Mouse (Mus musculus): ENCODE results near the gene Pard3b. TPM values are rescaled to one million over a fixed set of nuclear protein-coding genes. Genes with fewer than 3 reads are reported as not detected.
A peak's percentile ranks its signal among the peaks of the same experiment; 100 is the strongest.

Pard3b gene
- total RNA-seq, 2 experiments from 2014 or later, result 12.6 to 13.0 TPM

DNA sequence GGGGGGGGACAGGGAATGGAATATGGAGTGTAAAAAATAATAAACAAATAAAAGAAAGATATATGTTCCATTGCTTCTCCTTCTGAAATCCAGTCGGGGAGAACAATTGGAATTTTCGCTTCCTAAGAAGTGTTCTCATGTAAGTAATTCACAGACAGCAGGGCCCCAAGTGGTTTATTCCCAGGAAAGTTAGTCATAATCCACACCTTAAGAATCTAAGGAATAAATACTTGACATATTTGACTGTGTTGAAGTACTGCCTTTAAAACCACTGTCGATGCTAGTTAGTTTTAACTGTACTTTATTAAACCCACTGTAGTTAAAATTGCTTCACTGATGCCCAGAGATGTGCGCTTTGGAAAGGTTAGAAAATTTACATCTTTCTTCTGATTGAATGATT lies 442.5 kb downstream of the Pard3b start:
- DNase-seq, result no peak

DNA sequence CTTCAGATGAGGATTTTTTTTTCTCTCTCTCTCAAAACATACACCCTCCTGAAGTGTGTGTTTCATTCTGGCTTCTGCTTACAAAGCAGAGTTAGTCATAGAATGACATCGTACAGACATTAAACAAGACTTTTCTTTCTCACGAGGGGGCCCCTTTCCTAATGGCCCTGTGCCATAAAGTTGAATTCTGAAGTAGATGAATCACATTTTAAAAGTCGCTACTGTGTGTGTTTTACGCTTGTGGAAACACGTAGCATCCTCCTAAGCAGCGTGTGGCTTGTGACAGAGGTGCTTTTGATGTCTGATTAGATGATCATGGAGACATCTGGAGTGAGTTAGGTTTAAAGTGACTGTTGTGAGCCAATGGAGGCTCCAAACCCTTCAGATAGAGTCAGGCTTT lies 447.4 kb downstream of the Pard3b start:
- no peak for DNase-seq

DNA sequence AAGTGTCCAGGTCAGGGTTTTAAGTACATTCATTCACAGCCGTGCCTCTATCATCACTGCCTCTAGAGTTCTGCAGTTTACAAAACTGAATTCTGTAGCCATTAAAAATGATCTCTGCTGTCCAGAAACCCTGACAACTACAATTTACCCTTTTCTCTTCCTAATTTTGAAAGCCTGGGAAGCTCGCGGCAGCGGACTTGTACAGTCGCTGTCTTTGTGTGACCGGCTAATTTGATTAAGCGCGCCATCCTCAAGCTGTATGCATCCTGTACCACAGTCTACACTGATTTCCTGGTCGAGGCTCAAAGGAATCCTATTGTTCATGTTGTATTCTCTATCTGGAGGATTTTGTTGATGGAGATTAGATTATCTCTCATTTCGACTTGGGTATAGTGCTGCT lies 448.8 kb downstream of the Pard3b start:
- DNase-seq, result no peak

DNA sequence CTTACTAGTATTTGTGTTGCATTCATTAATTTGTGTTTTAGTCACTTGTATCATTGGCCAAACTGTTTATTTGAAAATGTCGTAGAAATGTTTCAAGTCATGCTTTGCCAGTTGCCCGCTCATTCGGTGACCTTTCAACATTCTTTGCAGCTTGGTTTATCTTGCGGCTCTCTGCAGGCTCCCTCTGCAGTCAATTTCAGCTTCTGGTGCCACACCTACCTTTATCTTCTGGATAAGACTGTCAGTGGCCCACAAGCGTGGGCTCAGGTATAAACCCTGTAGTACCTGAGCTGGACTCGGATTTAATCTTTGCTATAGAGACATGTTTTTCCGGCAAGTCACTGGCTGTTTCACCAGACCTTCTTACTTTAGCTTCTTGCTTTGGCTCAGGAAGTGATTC lies 456.3 kb downstream of the Pard3b start:
- DNase-seq, result no peak

DNA sequence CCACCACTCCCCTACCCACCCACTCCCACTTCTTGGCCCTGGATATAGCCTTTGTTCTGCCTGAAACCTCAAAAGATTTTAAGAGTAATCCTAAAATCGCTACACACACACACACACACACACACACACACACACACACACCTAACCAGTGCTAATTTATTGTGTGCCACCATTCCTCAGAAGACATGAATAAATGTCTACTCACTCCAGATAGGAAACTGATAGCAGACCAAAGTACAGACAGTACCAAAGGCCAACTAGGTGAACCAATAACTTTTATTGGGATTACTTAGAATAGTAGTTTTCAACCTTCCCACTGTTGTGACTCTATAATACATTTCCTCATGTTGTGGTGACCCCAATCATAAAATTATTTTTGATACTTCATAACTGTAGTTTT lies 483.8 kb downstream of the Pard3b start:
- DNase-seq, result no peak

DNA sequence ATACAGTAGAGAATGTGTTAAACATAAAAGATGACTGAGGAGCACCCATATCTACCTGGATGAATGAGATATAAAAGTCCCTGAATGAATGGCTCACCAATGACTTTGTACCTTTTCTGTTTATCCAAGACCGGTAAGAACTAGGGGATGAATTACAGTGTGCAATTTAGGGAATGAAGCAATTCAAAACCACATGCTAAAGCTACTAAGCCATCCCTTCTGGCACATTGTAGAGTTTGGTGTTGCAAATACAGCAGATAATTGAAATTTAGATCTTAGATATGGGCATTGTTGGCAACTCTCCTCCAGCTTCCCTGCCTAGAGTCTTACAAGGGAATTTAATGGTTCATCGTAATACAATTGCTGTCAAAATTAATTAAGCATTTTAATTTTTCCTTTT lies 490.6 kb downstream of the Pard3b start:
- DNase-seq, result no peak

DNA sequence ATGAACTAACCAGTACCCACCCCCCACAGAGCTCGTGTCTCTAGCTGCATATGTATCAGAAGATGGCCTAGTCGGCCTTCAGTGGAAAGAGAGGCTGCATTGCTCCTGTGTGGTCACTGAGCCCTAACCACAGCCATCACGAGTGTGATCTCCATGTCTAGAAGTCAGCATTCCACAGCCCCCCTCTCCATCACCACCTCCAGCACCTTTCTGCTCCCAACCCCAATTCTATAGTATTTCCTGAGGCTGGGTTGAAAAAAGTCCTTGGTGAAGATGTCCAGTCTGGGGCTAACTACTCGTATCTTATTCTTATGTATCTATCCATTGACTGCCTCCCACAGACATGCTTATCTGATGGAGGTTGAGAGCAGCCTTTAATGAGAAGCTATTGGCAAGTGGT lies 509.5 kb downstream of the Pard3b start:
- no peak for DNase-seq

DNA sequence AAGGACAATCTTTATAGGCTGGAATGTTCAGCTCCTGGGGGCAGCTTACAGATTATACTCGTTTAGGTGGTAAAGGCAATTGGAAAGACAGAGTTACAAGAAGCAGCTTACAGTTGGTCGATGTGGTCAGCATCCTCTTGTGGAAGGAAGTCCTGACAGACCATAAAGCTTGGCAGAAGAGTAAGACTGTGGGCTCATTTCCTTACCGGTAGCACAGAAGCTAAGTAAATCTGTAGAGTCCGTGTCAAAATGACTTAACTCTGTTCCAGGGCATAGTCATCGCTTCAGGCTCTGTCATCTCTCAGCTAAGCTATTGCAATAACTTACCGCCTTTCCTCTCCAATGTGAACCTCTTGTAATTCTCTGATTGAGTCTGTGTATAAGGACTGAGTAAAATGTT lies 510.2 kb downstream of the Pard3b start:
- no peak for DNase-seq

DNA sequence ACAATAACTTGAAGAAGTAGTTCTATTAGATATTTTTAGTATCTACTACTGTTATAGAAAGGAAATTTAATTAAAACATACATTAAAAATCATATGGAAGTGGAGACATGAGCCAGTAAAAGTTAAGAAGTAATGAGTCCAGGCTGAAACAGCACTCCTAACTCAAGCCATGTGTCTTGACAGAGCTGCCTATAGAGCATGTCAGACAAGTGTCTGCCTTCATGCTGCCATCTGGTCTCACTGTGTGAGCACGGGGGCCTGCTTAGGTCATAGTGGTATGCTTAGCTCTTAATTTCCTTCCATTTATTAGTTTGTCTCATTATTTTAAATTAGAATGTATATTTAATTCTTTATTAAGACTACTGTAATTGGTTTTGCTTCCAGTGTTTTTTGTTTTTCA lies 517.3 kb downstream of the Pard3b start:
- DNase-seq, result no peak

DNA sequence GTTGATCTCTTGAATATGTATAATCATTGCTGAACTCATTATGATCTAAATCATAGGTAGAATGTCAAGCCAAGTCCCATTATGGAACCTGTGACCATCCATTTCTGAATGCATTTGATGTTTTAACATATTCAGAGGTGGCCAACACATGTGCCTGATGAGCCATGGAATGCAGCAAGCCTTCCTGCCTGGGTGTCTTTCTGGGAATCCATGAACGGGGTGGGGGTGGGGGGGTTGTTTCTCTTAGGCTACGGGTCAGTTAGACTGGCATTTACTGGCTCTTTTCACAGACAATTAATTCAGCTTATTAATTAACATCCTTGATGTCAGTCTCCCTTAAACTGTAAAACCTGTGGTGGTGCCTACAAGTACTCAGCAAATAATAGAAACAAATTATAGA lies 521.0 kb downstream of the Pard3b start:
- DNase-seq, result no peak

DNA sequence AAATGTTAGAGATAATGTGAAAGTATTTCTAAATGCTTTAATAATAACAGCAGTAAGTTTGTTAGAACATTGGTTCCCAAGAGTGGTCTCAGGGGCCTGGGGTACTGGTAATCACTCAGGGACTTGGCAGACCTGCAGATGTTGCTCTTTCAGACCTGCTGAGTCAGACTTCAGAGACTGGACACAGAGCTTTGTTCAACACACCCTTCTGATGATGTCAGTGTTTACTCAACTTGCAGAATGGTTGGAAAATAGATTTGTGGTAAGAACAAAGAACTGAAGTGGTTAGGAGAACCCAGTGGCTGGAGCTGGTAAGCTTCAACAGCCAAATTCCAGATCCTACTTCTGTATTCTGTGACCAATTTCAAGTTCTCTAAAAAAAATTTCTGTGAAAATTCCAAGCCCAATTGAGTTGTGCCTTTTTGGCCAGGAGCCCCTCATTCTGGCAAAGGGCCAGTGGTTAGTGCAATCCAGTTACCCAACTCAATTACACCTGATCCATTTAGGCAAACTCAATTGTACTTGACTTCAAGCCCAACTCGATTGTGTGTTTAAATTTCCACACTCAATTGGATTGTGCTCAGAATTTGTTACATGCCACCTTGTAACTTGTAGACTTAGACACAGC lies 536.5 kb downstream of the Pard3b start:
- peak; percentile 23 to 35 for DNase-seq

DNA sequence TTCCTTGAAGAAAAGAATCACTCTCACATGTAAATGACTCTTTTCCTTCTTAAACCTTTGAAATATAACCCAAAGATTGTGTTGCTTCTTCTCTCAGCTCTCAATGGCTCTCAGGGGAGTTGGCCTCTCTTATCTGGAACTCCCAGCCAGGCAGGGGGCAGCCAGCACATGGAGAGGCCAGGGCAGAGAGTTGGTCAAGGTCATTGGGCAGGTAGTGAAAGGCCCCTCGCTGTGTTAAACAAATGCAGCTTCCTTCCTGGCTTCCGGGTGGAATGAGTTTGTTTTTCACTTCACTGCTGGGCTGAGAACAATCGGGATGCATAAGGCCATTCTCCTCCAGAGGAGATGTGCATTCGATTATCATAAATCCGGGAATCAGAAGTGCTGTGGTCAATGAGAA lies 543.0 kb downstream of the Pard3b start:
- peak; percentile 23 to 35 for DNase-seq

DNA sequence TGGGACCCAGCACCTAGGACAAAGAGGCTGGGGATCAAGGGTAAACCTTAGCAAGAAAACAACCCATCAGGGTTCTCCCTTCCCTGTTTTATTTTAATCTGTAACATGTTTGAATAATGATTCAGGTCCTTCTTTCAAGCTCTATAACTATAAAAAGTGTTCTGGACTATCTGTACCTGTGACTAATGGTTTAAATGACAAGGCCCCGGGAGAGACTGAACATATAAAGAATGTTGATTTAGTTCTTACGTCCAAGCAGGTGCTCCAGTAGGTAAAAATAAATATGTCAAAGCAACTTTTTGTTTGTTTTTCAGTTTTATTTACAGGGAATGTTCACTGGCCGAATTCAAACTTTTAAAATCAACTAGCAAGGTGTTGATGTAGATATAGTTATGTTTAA lies 544.0 kb downstream of the Pard3b start:
- DNase-seq, result no peak

DNA sequence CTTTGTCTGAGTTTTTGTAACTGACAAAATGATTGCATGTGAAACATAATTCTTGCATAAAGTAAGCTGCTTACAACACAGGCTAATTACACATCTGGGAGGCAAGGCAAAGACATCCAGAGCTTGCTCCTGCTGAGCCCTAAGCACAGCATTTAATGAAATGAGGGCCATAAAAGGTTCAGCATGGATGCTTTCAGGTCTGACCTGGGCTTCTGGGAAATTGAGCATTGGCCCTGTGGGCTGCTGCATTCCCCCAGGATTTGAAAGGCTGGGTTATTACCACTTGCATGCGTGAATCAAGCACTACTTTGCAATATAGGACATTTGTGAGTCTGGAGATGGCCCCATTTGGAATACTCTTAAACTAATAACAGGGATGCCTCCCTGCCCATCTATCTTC lies 552.2 kb downstream of the Pard3b start:
- DNase-seq, result no peak

DNA sequence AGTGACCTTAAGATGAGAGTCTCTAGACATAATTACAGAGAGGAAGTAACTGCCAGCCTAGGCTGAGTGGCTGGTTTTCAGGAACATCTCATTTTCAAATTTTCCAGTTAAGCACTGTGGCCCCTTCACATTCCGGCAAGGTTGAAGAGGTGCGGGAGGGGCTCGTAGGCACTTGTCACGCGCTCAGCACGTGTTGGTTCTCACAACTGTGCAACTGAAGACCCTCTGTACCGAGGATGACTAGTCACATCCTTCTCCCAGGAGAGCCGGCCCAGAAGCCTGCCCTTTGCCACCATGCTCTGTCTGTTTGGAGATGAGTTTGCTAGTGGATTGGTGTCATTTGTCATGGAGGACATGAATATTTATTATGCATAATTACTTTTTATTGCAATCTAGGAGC lies 558.9 kb downstream of the Pard3b start:
- no peak for DNase-seq

DNA sequence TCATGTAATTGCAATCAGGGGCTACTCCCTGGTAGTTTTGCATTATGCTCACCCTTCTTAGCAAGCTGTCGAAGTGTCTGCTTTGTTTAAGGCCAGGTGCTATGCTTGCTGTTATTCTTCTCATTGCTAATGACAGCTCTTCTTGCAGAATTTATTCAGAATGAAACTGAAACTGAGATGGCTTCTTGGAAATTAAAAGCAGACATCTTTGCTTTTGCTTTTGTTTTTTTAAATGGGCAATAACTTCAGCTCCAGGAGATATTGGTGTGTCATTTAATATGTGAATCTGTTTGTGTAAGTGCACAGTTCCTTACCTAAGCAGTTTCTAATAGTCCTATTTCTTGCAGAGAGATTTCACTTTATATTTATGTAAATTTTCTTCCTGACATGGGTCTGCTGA lies 562.3 kb downstream of the Pard3b start:
- no peak for DNase-seq

DNA sequence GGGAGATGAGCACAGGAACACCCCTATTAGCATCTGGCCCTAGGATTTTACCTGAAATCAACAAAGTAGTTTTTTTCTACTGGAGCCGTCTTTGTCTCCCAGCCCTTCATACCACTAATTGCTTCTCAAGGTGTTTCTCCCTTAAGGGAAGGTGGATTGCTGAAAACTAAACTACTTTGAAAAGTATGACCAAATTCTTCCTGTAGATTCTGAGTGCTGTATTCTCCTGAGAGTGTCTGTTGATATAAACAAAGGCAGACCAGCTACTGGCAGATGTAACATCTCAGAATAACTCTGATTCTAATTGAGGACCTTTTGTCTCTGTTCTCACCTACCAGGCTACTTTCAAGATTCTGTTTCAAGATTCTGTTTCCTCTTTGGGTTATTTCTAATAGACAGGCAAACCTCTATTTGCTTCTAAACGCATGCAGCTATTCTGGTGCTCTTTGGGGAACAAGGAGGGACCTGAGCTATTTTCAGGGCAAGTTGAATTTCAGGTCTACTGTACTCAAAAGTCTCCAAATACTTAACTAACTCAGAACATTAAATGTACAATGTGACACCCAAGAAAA lies 563.1 kb downstream of the Pard3b start:
- no peak for DNase-seq

DNA sequence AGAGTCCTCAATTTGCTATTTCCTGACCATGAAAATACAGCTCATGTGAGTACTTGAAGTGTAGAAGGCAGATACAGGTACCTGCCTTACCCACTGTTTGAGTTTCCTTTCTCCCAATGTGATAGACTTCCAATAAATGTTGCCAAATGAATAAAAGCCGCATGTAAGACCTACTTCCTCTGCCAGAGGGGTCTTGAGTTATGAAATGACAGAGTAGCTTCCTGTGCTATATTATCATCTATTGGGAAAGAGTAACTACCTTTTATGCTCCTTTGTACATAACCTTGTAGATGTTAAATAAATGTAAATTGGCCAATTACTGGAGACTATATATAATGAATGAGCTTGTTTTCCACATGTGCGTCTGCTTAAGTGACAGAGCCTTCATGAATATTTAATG lies 574.7 kb downstream of the Pard3b start:
- DNase-seq, result no peak

DNA sequence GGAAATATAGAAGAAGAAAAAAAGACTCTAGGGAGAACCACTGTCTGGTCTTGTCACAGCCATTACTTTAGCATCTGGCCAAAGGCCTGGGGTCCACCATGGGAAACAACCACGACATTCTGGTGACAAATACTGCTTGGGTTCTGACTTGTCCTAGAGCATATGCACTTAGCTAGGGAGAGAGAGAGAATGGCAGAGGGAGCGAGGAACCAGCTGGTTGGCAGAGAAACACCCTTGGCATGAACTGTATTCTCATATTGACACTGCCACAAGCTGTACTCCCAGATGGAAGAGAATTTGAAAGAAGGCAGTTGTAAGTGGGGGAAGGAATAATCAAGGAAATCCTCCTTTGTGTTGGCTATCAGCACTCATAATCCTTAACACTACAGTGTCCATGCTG lies 577.2 kb downstream of the Pard3b start:
- no peak for DNase-seq

DNA sequence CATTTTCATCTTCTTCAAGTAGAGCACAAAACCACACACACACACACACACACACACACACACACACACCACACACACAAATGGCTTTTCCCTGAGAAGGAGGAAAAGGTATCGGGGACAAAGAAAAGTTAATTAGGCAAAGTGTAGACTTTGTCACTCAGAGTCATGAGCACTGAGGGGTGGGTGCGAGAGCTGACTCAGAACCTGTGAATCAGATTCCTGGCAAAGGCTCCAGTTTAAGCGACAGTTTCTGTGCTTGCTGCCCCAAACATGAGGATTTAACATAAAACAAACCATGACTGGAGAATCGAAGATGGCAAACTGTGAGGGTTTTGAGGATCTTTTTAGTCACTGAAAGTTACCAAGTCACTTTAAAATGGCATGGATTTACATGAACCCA lies 577.9 kb downstream of the Pard3b start:
- no peak for DNase-seq

DNA sequence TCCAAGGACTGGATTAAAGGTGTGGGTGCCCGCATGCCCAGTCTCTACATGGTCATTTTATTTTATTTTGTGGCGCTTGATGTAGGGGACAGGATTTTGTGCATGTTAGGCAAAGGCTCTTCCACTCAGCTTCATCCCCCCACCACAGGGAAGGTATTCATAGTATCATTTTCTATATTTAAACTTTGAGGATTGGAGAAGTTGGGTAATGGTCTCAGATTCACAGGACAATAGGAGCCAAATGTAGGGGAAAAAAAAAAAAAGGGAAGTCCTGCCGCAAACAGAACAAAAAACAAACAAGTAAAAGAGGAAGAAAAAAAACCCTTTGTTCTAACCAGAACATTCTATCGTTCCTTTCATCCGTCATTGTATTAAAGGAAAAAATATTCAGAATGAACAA lies 590.5 kb downstream of the Pard3b start:
- no peak for DNase-seq

DNA sequence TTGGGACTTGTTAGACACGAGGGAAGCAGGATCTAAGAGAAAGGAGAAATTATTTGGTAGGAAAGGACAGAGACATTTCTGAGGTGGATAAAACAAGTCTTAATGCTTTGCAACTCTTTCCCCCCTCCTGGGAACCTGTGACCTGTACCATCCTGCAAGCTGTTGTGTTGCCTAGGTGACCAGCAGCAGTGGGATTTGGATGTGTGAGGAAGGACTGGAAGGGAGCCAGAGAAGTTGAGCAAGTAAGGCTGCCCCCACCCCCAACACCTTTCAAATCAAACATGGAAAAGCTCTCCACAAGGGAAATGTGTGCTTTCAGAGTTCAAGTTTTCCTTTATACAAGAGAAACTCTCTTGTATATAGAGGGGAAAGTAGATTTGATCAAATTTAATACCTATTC lies 595.4 kb downstream of the Pard3b start:
- DNase-seq, result no peak

DNA sequence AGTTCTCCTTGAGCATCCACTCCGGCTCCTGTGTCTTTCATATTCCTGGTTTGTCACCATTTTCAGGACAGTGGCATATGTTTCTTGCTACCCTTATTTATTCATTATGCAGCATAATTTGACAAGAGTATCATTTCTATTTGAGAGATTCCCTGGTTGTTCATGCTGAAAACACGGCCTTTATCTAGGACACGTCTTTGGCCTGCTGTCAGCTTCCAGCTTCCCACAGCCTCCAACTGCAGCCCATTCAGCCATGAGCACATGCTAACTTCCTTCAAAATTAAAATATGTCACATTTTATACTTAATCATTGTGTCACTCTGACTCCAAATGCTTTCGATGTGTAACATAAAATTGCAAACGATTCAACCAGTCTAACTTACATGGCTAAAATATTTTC lies 596.5 kb downstream of the Pard3b start:
- no peak for DNase-seq

DNA sequence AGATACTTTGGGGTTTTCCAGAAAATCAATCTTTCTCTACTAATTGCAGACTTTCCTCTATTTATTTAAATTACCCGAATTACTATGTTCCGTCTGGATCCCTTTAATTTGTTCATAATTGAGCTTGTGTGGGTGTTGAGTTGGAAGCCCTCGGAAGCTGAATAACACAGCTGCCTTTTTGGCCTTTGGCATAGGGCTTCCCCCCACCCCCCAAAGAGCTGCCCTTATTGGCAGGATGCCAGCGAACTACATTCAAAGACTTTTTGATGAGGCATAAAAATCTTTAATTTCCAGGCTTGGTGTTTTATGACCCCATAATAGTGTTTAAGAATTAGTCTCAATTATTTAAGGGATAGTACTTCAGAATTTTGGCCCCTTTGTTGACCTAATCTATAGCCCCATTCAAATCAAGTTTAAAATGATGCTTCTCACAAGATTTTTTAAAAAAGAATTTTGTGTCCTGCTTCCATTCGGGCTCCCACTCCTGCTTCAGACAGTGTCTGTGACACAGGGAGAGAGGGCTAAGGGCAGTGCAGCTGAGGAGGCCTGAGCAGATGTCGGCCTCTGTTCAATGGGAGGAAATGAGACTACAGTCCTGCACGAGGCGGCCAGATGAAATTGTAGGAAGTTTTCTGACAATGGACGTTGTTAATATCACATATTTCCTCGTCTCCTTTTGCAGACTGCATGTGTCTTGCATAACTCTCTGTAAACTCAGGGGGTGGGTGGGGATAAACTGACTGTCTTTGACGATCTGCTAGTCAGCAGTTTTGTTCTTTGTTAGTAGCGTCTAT lies 605.8 kb downstream of the Pard3b start:
- peak; percentile 30 to 40 for DNase-seq
